Mouse (Mus musculus): ENCODE measurements around the gene Skp2.

Skp2 gene

DNA sequence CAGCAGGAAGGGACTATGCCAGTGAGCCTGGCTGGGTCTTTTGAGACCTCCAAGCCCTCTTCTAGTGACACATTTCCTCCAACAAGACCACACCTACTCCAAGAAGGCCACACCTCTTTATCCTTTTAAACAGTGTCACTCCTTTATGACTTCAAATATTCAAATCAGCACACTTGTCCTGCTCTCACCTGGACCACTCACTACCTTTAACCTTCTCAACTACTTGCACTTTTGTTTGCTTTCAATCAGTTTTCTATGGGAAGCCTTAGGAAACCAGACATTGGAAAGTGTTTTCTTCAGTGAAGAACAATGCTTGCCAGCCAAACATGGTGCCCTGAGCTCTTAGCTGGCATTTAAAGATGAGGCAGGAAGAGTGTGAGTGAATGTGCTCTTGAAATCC, at the start of gene Skp2:
Gene Skp2 (minus strand): TSS at position 101 of the 400 bp plus-strand sequence.
- no peak for DNase-seq (ENCODE audit: low spot score)

DNA sequence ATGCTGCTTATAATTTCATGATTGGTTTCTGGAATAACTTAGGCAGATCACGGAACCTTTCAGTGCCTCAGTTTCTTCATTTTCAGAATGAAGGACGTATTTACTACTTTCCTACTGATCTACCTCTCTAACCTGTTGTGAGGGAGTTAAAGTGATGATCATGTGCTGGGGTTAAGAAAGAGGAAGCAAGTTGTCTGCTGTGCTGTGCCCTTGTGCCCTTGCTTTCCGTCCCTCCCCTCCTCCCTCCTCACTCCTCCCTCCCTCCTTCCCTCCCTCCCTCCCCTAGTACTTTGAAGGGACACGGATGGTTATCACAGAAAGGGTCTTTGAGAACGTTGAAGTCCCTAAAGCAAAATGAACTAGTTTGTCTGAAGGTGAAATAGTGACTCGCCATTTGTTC, 43.2 kb upstream of the Skp2 start:
- no peak for DNase-seq (ENCODE audit: low spot score)

DNA sequence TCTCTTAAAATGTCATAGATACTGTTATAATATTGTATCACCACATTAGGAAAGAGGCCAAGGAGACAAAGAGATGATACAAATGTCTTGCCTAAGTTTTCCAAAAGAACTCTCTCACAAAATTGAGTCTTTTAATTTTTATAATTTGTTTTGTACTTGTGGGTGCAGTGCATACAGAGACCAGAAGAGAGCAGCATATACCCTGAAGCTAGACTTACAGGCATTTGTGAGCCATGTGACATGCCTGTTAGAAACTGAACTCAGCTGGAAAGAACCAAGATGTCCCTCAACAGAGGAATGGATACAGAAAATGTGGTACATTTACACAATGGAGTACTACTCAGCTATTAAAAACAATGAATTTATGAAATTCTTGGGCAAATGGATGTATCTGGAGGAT, 37.5 kb upstream of the Skp2 start:
- DNase-seq (ENCODE audit: low spot score), result peak; percentile 21

DNA sequence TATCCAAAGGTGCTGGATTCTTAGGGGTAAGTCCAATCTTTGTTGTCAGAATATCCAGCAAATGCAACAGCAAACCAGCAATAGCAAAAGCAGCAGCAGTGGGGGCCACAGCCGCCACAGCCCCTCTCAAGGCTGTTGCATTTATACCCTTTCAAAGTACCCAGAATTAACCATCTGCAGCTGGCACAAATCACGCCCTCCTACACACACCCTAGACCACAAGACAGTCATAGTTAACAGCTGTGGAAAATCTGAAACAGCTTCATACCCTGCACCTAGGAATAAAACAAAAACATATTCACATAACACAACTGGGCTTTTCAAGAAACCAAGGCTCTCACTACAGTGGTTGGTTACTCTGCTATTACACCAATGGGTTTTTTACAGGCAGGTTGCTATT, 34.6 kb upstream of the Skp2 start:
- DNase-seq (ENCODE audit: low spot score), result no peak

DNA sequence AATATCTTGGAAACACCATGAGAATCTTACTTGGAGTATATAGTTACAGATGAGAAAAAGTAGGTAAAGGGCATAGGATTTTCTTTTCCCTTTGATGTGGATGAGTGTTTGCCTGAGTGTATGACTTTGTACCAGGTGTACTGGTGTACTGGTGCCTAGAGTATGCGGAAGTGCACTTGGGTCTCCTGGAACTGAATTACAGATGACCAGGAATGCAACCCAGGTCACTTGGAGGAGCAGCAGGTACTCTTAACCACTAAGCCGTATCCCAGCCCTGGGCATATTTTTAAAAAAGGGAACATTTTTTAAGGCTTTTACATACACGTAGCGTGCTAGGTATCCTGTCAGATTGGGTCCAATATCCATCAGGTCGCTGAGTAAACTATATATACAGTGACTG, 28.8 kb upstream of the Skp2 start:
- DNase-seq (ENCODE audit: low spot score), result no peak

DNA sequence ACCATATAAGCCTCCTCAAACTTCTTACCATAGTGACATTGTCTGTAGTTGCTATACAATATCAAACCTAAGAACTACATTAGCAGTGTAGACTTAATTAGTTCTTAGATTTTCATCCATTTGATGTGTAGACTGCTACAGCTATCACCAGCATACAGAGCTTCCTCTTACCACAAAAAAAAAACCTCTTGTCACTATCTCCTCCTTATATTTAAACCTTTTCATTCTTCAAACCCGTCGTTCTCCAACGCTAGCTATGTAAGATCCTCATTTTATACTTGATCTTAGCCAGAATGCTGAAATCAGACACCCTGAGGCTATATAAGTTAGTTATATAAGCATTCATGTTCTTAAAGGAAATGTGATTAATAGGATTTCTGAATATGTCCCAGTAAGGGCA, 21.8 kb upstream of the Skp2 start:
- no peak for DNase-seq (ENCODE audit: low spot score)

DNA sequence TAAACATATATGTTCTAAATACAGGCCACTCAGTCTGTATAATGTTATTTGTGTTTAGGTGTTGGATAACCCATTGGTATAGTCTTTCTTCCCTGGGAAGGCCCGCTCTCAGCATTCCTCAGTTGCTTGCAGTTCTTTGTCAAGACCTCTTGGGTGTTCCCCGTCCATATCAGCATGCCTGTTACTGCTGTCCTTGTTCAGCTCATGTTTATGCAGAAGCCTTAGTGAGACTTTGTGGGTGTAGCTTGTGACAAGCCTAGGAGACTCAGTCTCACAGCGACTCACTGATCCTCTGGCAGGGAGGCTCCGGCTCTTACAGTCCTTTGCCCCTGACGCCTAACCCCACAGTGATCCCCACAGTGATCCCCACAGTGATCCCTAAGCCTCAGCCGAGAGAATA, 8.9 kb upstream of the Skp2 start:
- DNase-seq (ENCODE audit: low spot score), result no peak

DNA sequence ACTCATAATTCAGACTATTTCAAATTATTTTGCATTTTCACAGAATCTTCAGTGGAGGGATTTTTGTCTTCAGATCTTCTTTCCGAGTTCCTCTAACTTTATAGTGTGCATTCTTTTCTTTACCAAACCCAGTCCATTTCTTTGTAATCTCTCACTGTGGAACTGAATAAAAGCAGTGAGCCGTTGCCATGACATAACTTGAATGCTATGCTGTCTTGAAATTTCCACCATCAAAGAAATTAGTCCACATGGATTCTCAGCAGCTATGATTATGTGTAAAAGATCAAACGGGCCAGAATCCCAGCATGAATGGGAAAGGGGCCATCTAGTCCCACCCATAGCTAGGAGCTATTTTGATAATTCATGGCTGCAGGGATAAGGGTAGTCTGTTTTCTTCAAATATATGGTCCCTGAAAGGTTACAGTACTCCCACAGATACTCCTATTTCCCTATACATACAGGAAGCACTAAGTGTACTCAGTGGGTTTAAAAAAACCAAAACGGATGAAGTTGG, 7.4 kb upstream of the Skp2 start:
- no peak for DNase-seq (ENCODE audit: low spot score)

DNA sequence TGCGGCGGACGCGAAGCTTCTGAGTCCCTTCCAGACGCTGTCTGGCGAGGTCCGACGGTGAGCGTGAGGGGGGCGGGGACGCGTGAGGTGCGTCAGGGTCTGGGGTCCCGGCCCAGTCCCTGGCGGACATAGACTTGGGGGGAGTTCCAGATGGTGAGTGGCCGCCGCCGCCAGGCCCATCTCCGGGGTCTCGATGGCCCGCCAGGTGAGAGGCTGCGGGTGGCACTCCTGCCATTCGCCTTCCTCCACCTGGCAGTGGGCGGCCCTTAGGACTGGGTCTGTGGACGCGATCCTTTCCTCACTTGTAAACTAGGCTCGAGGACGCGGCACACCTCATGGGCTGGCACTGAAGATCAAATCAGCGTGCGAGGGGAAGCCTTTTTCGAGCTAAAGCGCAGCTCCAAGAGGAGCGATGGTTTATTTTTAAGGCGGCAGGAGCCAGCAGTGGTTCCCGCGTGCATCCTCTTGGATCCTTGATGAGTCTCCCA, 14.5 kb downstream of the Skp2 start:
- peak; percentile 59 for DNase-seq (ENCODE audit: low spot score)

DNA sequence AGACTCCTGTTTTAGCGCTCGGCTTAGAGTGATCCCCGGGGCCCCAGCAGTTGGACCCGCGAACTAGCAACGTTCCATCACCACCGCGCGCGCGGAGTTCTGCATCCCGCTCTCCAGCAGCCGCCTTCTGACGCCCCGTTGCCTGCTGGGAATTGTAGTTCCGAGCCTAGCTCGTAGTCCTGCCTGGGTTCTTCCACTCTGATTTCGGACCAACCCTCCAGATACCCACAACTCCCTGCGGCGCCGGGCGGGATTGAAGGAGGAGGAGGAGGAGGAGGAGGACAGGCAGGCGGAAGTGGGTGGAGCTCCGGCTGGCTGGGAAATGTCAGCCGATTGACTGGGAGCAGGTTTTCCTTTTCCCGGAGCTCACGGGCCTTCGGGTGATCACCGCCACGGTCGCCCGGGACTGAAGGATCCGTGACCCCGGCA, 15.0 kb downstream of the Skp2 start, which contains the start of gene Lmbrd2:
Gene Lmbrd2 (plus strand): TSS at position 299 of the 429 bp plus-strand sequence.
- peak; percentile 99 for DNase-seq (ENCODE audit: low spot score)

DNA sequence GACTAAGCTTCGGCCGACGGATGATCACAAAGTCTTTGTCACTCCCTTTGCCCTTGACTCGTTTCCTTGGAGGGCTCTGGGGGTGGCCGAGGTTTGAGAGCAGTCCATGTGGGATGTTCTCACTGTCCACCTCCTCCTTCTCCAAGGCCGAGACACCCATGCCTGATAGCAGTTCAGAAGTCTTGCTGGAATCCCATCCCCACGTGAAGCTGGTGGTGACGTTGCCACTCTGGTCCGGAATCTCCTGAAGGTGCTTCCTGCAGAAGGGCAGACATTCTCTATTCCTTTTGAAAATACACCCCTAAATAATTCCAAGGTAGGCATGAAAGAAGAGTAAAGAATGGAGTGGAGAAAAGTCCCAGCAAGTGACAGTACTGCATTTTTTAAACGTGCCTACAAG, 15.8 kb downstream of the Skp2 start:
- DNase-seq (ENCODE audit: low spot score), result peak; percentile 25

DNA sequence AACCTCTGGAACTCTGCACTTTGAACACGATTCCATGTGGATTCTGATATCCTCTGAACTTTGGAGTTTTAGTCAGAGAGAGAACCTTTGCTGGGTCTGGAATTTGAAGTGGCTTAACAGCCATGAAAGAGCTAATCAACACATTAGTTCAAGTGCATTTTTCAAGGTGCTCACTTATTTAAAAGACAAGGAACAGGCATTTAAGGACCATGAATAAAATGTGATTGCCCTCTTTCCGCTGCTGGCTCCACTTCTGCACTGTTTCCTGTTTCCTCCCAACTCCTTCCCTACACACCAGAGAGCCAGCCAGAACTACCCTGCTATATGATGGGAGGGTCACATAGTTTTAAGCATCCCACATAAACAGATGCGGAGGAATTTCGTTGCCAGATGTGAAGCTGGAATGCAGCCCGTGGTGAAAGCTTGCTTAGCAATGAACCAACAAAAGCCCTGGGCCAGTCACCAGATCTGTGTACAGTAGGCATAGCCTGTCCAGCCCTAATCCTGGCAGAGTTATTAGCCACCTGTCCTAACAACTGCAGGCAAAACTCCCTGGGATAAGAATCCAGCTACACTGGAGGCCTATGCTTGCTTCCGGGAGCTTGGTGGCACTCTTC, 20.2 kb downstream of the Skp2 start:
- DNase-seq (ENCODE audit: low spot score), result no peak

DNA sequence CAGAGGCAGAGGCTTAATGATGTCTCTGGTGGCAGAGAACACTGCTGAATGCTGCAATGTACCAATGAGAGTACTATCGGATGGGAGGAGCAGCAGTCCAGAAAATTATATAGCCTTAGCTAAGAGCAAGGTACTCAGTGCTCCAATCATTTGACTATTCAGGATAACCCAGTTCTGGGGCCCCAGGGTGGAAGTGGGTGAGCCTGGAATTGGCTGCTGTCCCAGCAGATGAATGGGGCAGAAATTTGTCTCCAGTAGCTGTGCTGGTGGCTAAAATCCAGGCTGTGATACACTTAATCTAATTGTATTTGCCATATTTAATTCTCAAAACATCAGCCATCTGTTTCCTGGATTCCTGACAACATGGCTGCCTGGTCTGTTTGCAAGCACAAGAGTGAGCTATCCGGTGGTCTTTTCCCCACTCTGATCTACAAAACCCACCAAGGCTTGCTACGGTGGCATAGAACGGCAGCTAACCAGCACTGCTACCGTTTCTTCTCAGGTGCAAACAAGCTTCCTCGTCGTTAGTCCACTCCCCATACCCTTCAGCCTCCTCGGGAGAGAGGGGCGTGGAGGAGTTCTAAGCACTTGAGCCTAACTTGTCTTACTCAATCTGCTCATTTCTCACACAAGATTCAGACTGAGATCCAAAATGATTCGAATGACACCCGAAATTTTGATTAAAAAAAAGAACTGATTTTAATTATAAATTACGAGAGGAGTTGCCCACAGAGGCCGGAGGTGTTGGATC, 22.4 kb downstream of the Skp2 start:
- no peak for DNase-seq (ENCODE audit: low spot score)

DNA sequence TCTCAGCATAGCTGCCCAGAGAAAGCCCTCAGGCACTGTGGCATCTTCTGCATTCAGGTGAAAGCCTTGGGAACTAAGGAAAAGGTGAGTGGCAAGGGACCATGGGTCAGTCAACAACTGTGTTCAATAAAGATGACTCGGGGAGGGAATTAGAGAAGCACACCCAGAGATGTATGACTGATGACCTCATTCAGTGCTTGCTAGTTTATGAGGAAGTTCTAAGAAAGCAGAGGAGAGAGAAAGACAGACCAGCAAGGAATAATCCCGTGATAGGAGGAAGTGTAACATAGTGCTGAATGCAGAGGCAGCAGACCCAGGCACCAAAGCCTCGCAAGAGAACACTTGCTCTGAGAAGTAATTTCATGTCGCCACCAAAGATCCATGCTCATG, 23.7 kb downstream of the Skp2 start:
- DNase-seq (ENCODE audit: low spot score), result no peak

DNA sequence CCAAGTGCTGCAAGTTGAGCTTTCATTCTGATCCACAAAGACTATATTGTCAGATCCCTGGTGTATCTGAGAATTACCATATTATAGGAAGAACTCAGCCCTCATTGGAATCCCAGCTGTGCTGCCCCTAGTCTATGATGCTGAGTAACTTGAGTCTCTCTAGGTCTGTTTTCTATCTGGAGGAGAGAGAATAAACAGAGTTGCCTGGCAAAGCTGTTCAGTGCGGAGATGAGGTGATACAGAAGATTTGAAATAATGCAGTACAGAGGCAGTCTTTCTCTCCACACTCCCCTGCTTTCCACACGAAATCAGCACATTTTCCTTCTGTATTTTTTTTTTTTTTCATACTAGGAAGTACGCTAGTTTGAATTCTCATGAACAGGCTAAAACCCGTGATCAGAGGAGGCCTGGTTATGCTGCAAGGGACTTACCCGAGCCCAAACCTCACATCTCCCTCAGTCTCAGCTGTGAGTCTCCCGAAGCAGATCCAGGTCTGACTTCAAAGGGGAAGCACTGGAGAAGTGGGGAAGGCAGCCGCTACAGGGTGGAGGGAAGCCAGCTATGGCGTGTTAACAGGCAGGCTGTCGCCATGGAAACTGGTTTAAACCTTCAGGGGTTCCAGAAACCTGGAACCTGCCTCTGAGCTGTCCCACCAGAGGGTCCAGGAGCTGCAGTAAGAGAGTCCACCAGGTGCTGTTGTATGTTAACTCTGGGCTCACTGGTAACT, 24.3 kb downstream of the Skp2 start:
- DNase-seq (ENCODE audit: low spot score), result no peak

DNA sequence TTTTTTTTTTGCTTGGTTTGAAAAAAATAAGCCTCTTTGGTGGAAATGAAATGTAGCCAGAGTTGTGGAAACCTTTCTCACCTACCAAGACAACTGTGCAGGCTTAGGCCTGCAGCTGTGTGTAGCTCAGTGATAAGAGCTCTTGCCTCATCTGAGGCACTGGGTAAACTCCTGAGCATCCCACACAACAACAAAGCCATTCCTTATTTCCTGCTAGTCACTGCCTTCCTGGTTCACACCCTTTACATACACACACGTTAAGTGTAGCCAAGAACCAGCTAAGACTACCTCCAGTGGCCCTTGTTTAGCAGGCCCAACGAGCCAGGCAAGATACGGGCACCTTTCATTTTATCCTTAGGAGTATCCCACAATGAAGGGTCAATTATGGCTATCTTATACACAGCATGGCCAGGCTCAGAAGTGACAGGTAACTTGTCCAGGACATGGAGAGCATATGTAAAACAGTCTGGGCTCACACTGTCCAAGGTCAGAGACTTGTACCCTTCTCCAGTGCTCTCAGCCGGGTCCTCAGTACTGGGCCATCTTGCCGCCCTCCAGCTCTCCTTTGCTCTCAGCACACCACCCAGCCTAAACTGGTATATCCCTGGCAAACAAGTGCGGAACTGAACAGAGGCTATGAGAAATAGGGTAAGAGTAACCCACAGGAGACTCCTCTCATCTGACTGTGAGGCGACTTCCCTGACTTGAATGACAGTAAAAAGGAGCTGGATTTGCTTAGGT, 28.0 kb downstream of the Skp2 start:
- DNase-seq (ENCODE audit: low spot score), result no peak

DNA sequence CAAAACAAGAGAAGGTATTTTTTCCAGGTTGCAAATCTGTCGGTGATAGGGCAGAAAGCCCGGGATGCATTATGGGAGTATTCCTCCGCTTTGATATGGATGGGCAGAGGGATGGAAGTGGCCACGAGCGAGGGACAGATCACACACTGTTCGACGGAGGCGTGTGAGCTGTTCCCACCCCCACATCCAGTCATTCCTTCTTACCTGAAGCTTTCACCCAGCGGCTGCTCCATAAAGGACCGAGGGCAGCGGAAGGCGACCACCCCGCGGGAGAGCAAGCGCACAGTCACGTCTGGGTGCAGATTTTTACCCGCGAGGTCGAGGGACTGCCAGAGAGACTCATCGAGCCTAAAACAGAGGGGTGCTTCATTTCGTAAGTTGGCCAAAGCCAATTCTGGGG, 30.4 kb downstream of the Skp2 start:
- no peak for DNase-seq (ENCODE audit: low spot score)

DNA sequence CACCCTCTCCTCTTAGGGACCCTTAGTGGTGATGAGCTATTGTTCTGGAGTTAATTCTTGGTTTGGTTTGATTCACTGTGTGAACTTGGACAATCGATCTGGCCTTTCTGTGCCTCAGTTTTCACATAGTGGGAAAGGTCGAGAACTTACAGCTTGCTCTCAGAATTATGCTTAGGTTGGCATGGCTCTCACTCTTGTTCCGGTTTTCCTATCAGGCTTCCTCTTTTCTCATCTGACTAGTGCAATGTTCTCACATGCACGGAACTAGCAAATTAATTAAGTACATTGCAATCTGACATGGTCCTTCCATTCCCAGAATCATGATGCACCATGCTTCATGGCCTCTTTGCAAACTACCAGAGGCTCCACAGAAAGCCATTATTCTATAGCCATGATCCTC, 32.2 kb downstream of the Skp2 start:
- no peak for DNase-seq (ENCODE audit: low spot score)

DNA sequence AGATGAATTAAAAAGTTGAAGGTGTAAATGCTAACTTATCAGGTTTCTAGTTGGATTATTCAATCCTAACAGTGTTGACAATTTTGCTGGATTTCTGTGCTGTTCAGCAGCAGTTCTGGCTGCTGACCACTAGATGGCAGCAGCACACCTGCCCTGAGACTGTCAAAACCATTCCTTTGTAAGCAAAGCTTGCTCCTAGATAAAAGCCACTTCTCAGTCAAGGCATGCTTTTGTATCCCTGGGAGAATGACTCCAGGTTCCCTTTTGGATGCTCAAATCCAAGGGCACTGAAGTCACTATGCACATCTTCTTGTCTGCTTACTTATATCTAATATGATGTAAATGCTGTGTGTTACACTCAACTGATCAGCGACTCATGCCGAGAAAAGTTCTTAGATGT, 35.1 kb downstream of the Skp2 start:
- peak; percentile 74 for DNase-seq (ENCODE audit: low spot score)

DNA sequence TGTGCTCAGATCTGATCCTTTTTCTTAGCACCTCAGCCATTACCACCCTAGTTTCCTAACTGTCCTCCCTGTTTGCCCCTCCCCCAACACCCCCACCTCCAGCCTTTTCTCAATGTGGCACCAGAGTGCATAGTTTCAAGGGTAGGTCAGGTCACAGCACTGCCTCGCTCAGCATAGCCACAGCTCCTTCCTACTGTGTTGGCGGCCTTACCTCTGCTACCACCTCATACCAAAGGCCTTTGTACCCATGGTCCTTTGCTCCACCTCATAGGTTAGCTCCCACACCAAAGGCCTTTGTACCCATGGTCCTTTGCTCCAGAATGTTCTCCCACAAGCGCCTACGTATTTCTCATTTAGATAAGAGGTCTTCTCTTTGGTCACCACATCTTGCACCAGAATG, 36.4 kb downstream of the Skp2 start:
- no peak for DNase-seq (ENCODE audit: low spot score)

DNA sequence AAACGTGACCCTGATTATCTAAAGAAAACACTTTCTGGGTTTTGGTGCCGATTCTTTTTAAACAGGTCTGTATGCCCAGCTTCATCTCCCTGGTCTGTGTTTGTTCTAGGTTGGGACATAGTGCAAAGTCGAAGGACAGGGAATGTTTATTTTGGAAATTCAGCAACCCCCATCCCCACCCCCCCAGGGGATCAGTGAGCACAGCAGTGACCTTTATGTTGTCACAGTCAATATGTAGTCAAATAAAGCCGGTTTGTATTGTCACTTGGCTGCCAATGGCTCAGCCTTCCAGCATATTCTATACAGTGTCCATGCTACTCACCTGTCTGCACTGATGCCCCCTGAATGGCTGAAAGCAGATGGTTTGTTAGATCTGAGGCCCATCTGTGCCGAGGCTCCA, 40.6 kb downstream of the Skp2 start:
- DNase-seq (ENCODE audit: low spot score), result no peak

DNA sequence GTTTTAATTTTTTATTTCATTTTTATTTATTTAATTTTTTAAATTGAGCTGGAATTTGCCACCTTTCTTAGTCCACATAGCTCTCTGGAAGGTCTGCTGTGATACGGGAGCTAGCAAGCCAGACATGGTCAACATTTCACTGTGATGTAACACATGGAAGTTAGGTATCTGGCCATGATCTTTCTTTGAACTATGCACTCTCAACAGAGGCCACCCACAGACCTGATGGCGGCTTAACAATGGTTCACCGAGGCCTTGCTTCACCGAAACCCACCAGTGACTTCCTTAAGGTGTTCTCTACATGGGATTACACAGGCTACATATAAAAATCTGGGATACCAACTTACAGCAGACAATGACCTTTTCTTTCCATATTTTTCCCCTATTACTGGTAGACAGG, 41.1 kb downstream of the Skp2 start:
- no peak for DNase-seq (ENCODE audit: low spot score)

Measured in embryo, embryonic 10 days (tissue).